Mouse (Mus musculus): ENCODE measurements around the gene Slc7a5.

The Slc7a5 gene

GRCm38 (mm10) chr8:121879712-121880111 lies 27.8 kb downstream of the Slc7a5 start:
- no peak for DNase-seq

- DNase-seq: peak in 1 of 2 experiments; percentile 48
Measured at GRCm38 (mm10) chr8:121877828-121878480, 29.5 kb downstream of the Slc7a5 start.

GRCm38 (mm10) chr8:121877212-121877611 lies 30.3 kb downstream of the Slc7a5 start:
- DNase-seq: peak; percentile 56 to 61

- DNase-seq: no peak
Measured at GRCm38 (mm10) chr8:121875517-121875916, 32.0 kb downstream of the Slc7a5 start.

- DNase-seq: no peak
Measured at GRCm38 (mm10) chr8:121875045-121875444, 32.4 kb downstream of the Slc7a5 start.

GRCm38 (mm10) chr8:121874031-121874430 lies 33.5 kb downstream of the Slc7a5 start:
- peak; percentile 72 to 73 for DNase-seq

GRCm38 (mm10) chr8:121871833-121872440 lies 35.6 kb downstream of the Slc7a5 start:
- DNase-seq: peak in 1 of 2 experiments; percentile 34

GRCm38 (mm10) chr8:121870190-121870589 lies 37.3 kb downstream of the Slc7a5 start:
- DNase-seq: no peak

- DNase-seq: no peak
Measured at GRCm38 (mm10) chr8:121868896-121869295, 38.6 kb downstream of the Slc7a5 start.

- no peak for DNase-seq
Measured at GRCm38 (mm10) chr8:121868196-121868595, 39.3 kb downstream of the Slc7a5 start.

- no peak for DNase-seq
Measured at GRCm38 (mm10) chr8:121865356-121865755, 42.1 kb downstream of the Slc7a5 start.

- DNase-seq: no peak
Measured at GRCm38 (mm10) chr8:121861806-121862548, 45.5 kb downstream of the Slc7a5 start.

GRCm38 (mm10) chr8:121861276-121861675 lies 46.2 kb downstream of the Slc7a5 start:
- DNase-seq: peak in 1 of 2 experiments; percentile 40

GRCm38 (mm10) chr8:121857747-121858146 lies 49.7 kb downstream of the Slc7a5 start:
- DNase-seq: no peak

GRCm38 (mm10) chr8:121857331-121857730 lies 50.2 kb downstream of the Slc7a5 start:
- DNase-seq: peak in 1 of 2 experiments; percentile 4

- DNase-seq: peak in 1 of 2 experiments; percentile 8
Measured at GRCm38 (mm10) chr8:121856071-121856746, 51.3 kb downstream of the Slc7a5 start.

- DNase-seq: peak in 1 of 2 experiments; percentile 13
Measured at GRCm38 (mm10) chr8:121853586-121853985, 53.9 kb downstream of the Slc7a5 start.

GRCm38 (mm10) chr8:121852464-121852863 lies 55.0 kb downstream of the Slc7a5 start:
- peak in 1 of 2 experiments; percentile 20 for DNase-seq

- DNase-seq: no peak
Measured at GRCm38 (mm10) chr8:121851716-121852115, 55.8 kb downstream of the Slc7a5 start.

- peak; percentile 94 to 97 for DNase-seq
Measured at GRCm38 (mm10) chr8:121850821-121851470, 56.5 kb downstream of the Slc7a5 start.

- DNase-seq: peak in 1 of 2 experiments; percentile 11
Measured at GRCm38 (mm10) chr8:121850436-121850820, 57.1 kb downstream of the Slc7a5 start.

GRCm38 (mm10) chr8:121850018-121850417 lies 57.5 kb downstream of the Slc7a5 start:
- DNase-seq: peak; percentile 78 to 81
